Mouse (Mus musculus): Measurements from ENCODE around the gene Tet3. TPM values are rescaled to one million over a fixed set of nuclear protein-coding genes. Genes with fewer than 3 reads are reported as not detected.

Gene Tet3
- polyA plus RNA-seq, 3 experiments from 2014 or later = 13.2 to 19.4 (median 18.7) TPM

DNA sequence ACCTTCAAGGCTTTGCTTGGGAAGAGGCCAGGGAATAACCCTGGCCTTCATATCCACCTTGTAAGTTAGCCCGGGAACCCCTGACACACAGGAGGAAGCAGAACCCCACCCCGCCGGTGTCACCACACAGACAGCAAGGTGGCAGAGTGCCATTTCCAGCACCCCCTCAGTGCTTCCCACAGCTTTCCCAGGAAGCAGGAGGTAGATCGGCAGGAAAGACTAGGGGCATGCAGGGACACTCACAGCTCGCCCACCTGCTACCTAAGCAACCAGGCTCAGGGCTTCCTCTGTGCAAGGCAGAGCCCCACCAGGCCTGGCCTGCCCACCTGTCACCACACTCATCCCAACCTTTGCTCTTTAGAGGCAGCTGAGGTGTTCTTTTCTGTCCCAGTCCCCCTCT lies 19.1 kb downstream of the Tet3 start:
- no peak for ATAC-seq

DNA sequence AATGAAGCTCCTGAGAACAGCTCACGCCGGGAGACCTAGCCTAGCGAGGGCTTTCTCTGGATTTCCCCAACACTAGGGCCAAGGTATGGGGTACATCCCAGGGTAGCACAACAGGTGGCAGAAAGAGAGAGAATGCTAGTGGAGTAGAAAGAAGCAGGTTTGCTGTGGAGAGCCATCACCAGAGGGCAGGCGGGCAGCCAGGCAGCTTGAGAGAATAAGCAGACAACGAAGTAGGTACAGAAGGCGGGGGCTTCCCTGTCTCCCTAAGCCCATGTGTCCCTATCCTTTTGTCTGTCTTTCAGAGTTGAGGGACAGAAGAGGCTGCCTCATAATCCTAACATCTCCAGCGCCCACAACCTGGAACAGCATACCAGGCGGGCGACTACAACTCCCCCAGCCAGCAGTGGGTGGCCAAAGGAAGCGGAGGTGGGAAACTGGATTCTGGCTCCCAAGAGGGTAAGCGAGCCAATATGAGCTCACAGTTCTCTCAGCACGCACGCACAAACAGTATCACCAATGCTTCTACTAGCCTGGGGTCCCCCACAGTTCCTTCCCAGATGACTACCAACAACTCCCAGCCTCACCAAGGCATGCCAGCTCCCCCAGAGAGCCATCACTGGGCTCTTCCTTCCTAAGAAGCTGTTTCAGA lies 19.6 kb downstream of the Tet3 start:
- no peak for ATAC-seq

DNA sequence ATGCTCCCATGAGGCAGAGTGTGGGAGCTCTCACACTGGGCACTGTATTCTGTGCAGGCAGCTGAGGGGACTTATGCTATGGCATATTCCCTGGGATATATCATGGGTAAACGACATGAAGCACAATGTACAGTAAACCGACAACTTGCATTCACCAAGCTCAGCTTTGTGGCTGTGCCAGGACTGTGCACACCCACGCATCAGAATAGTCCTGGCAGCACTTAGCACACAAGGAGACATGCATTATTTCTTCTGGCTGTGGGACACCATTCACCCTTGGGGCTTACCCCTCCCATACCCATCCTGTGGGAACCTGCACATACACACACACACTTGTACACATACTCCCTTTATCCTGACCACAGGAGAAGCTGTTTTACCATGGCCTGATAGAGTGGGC lies 20.3 kb downstream of the Tet3 start:
- no peak for ATAC-seq

DNA sequence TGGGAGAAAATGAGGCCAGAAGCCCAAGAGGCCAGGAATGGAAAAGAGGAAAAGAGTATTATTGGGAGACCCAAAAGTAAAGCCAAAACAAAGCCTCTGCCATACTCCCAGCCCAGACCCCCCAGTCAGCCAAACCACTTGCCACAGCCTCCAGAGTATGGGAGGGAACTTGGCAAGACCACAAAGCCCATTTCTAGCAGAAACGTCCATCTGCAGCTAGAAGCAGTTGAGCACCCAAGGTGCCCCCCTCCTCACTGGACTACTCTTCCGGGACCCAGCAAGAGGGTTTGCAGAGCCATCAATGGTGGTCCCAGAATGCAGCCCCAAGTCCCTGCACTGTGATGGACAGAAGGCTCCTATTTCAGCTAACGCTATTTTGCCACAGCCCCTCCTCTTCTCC lies 21.1 kb downstream of the Tet3 start:
- ATAC-seq = no peak

DNA sequence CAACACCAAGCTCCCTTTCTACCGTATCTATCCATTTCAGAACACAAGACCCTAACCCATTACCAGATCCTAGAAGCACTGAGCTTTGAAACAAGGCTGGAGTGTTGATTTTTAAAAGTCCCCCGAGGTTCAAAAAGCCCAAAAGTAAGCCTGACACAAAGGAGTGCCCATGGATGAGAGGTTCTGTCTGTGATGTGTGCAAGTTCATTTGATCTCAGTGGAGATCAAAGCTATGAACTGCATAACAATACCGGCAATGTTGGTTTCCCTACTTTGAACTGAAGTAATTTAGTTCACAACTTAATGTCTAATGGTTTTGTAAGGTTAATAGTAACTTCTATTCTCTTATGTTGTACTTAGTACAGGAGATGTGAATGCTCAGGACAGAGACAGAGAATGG lies 21.7 kb downstream of the Tet3 start:
- ATAC-seq = peak; percentile 43

DNA sequence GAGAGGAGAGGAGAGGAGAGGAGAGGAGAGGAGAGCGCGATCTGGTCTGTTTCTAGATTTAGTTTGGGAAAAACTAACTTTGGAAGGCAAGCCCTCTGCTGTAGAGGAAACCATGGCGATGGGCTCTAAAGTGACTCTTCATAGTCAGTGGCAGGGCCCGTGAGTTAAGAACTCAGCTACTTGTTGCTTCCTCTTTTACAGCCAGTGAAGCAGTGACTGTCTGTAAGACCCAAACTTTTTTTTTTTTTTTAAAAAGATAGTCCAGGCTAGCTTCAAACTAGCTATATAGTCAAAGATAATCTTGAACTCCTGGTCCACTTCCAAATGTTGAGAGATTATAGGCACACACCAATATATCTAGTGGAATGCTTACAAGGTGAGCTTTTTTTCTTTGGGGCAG lies 22.3 kb downstream of the Tet3 start:
- no peak for ATAC-seq

DNA sequence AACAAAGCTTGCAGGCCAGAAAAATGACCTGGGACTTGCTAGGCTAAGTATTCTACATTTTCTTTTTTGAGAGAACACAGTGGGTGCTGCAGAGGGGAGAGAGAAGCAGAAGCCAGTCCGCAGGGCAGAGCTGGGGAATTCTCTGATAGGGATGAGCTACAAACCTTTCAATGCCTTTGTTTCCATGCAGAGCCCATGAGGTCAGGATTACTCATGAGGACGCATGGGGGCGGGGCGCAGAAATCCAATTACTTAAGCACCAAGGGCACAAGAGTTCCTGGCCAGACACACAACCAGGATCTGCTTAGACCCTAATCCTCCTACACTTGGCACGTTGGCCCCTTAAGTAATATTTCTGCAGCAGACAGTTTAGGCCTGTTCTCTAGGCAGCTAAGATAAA lies 23.7 kb downstream of the Tet3 start:
- no peak for ATAC-seq

DNA sequence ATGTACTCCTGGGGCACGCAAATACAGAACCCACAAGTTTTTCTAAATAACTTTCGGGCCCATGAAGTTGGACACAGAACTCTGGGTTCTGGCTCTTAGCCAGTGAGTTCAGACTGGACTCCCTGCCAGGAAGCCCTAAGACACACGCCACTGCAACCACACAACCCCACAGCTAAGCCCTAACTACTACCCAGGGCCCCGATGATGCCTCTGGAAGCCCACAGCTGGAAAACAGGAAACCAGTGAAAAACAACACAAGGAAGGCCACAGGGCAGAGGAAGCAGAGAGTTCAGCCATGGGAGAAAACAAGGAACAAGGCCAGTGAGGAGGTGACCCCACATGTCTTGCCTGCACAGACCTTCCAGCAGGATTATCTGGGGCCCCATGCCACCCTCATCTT lies 25.3 kb downstream of the Tet3 start:
- ATAC-seq = no peak

DNA sequence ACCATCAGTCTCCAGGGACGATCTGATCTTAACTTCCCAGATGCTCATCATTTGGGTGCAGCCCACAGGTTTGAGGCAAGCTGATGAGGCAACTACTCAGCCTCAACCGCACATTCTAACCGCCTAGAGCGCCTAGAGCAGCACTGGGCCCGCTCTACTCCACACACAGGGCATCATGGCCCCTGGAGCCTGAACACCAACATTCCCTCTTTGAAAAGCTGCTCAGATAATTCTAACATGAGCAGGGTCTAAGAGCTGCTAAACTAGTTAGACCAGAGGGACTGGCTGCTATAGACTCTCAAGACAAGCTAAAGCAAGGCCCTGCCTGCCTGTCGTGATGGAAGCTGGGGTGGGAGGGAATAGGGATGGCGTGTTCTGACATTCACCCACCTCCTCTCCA lies 25.9 kb downstream of the Tet3 start:
- ATAC-seq = no peak

DNA sequence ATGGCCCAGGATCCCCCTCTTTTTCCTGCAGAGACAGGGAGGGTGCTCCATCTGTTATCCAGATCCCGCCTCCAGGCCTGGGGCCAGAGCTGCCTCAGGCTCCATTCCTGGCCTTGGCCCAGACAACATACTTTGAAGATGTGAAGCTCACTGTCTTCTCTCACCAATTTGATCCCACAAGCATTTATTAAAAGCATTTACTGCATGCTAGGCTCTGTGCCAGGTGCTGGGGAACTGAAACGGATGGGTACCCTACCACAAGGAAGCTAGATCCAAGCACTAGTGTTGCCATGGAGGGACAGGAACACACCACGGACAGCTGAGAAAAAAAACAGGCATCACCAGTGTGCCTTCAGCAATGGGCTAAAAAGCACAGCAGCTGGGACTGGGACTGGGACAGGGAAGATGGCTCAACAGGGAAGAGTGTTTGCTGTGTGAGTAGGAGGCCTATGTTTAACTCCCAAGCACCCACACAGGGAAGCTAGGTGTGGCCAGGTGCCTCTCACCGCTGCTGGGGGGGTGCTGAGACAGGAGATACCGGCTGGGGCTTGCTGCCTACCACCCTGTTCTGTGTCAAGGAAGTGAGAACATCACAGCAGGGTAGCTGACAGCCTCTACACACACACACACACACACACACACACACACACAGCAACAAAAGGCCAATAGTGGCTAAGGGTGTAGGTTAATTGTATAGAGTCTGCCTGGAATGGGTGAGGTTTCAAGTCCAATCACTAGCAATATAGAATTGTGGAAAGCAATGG lies 30.7 kb downstream of the Tet3 start:
- ATAC-seq = peak; percentile 47

DNA sequence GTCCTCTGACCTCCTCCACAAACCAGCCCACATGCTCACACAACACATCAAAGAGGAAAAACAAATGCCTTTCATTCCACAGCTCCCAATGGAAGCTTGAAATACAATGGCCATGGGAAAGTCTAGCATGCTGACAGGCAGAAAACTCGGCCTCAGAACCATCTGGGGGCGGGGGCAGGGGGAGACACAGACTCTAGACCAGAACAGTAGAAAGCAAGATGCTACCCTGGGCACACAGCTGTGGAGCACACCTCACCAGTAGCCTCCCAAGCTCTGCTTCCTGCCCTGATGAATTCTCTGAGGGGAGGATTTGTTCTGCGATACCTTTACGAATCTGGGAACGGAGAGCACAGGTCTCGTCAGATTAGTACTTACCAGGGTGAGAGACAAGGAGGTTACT lies 31.4 kb downstream of the Tet3 start:
- ATAC-seq = no peak

DNA sequence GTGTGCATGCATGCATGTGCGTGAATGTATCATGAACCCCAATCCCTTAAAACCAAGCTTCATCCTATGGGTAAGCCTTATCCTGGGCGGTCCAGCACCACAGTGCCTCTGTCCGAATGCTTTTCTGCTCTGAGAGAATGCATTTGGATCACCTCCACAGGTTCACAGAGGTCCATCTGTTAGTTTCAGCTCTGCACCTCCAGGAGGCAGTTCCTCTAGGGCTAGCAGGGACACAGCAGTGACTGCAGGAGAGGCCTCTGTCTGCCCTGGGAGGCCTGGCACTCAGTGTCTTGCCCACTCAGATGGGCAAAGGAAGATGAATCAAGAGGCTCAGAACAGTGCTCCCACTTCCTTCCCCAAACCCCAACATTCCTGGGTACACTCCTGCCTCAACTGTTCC lies 32.3 kb downstream of the Tet3 start:
- no peak for ATAC-seq

DNA sequence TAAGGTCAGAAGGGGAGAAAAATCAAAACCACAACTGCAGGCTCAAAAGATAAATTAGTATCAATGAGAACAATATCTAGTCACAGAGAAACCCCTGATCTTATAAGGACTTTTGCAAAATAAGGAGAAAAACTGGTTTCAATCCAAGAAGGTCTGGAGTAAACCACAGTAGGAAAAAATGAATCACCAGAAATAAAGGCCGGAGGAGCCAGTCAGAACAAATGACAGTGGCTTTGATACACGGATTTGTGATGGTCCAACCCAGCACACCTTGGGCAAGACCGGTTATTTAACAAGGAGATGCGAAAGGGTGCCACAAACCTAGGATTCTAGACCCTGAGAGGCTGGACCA lies 34.9 kb downstream of the Tet3 start:
- peak; percentile 36 for ATAC-seq

DNA sequence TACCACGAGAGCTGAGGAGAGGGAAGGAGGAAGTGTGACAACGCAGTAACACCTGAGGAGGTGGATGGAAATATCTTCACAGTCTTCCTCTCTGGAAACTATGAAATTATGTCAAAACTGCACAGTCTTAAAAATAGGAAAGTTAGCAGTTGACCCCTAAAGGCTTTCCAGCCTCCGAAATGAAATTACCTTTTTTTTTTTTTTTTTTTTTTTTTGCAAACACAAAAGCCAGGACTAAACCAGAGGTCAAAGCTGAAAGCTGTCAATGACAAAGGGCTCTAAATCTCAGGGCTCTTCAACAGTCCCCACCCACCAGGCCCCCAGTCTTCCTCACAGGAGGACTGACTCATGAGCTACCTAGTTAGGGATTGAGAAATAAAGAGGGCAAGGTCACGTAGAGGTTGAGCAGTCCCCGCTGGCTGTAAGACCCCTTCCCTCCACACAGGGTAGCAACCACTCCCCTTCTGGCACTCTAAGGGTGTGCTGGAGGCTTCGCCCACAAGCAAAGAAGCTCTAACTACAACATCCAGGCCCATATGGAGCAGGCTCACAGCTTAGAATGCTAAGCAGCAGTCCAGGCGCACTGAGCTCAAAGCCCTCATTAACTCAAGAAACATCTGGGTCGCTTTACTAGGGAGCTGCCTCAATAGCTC lies 35.4 kb downstream of the Tet3 start:
- ATAC-seq = no peak

DNA sequence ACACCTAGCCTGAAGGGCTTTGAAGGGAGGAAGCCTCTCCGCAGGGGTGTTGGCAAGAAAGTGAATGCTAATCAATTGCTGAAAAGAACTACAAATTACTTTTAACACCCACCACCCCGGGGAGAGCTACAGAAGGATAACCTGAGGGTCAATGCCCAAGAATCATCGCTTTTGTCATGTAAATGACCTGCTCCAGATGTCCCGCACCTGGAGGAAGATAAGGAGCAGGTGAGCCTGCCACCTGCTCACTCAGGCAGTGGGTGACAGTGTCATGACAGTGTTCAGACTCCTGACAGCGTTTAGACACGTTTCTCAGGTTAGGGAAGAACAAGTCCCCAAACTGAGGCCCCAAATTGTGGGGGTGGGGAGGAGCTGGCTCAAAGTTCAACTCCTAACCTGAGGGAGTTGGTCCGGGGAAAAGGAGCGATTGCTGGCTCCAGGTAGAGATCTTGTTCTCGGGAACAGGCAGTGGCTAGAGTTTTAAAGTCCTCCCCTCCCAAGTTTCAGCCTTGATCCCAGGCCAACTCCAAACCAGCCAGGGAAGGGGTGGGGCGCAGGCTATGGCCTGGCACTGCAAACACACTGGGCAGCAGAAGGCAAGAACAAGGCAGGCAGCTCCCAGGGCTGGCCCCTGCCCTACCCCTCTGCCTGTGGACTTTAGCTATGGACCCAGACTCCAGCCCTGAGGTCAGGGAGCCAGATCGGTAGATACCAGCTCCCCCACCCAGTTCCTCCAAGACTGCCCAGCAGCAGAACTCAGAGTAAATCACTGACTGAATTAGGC lies 36.8 kb downstream of the Tet3 start:
- peak; percentile 26 for ATAC-seq

DNA sequence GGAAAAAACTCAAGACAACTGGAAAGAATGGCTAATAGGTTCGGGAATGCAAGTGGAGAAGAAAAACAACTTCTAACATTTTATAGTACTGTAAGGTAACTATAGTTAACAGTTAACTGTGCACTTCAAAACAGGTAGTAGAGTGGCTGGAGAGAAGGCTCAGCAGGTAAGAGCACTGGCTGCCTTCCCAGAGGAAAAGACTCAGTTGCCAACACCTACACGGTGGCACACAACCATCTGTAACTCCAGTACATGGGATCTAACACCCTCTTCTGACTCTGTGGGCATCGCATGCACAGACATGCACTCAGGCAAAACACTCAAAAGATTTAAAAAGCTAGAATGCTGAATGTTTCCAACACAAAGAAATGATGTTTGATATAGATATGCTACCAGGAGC lies 39.4 kb downstream of the Tet3 start:
- ATAC-seq = no peak

DNA sequence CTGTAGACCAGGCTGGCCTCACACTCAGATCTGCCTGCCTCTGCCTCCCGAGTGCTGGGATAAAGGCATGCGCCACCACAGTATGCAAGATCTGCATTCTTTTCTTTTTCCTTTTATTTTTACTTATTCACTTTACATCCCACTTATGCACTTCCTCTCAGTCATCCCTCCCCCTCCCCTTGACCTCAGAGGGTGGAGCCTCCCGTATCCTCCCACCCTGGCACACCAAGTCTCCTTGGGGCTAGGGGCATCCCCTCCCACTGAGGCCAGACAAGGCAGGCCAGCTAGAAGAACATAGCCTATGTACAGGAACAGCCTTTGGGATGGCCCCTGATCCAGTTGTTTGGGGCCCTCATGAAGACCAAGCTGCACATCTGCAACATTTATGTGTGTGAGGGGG lies 41.4 kb downstream of the Tet3 start:
- ATAC-seq = no peak

DNA sequence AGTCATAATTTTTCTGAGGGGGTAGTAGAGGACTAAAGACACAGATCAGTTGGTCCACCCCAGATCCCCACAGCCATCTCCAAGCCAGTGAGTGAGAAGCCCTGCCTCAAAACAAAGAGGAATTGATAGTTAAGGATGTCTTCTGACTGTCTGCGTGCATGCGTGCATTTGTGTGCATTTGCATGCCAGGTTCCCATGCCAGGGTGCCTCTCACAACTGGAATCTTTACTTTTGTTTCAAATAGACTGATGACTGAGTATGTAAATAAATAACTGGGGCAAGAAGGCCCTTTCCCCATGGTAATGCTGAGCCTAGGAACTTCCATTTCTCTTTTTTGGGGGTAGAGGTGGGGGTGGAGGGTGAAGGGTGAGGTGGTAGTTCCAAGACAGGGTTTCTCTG lies 41.8 kb downstream of the Tet3 start:
- no peak for ATAC-seq

DNA sequence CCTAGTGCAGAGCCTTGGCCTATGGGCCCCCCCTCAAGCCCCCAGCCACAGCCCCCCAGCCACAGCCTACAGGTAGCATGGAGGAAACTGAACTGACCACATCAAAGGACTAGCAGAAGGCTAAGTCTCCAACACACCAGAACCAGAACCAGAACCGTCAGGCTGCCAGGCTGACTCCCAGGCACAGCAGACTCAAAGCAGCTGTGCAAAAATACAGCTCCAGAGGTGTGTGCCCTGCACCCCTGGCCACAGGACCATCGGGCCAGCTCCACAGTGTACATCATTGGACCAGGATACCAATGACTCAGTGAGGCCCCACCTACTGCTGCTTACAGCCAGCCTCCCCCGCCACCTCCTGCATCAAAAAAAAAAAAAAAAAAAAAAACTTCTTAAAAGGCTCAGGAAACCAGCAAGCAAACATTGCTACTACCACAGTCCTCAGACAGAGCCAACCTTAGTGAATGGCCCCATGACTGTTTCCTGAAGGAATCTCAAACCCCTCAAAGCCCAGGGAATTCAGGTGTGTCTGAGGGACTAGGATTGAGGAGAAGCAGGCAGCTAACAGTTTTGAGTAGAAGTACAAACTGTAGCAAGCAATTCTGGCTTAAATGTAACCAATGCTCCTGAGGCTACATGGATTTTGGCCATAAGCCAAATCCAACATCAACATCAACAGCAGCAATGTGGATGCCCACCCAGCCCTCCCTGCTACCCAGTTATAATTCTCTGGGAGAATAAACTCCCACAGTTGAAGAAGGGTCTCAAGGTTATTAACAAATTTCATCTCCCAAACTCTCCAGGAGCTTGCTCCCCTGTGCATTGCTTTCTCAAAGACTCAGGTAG lies 42.4 kb downstream of the Tet3 start:
- peak; percentile 47 for ATAC-seq

DNA sequence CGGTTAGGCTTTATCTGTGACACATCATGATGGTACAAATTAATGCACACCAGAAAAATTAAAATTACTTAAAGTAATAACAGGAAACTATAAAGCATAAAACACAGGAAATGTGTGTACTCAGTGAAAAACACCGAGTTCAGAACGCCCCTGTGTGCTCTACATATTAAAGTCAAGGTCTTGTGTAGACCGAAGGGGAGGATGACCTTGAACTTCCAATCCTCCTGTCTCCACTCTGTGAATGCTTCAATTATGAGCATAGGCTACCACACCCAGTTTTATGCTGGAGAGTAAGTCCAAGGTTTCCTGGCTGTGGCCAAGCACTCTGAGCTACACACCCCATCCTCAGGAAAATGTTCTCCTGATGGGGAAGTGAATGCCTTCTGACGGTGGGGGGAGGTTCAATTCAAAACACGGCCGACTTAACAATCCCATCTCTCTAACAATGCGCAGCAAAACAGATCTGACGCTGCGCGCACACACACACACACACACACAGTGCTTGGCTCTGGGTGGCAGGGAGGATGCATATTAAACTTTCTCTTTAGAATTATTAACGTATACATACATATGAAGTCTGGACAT lies 43.4 kb downstream of the Tet3 start:
- peak; percentile 27 for ATAC-seq

DNA sequence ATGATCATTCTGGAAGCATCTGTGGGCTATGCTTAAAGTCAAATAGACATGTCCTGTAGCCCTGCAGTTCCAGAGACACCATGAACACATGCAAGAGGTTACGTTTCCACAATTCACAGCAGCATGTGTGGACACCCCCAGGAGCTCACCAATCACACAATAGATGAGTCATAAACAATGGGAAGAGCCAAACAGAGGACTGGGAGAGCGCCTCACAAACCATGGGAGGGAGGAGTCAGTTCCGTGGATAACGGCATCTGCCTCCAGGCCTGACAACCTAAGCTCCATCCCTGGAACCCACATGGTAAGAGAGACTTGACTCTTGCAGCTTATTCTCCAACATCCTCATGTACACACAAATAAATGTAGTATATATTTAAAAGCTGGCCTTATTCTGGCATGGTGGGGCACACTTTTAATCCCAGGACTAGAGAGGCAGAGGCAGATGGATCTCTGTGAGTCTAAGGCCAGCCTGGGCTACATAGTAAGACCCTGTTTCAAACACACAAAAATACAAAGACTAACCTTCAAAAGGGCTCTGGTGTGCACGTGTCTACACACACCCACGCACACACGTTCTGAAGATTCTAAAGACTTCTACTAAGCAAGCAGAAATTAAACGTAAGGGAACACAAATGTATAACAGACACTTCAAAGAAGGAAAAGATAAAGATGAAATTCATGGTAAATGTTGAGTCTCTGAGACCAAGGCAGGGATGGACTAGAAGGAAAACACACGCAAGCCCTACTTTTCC lies 44.1 kb downstream of the Tet3 start:
- peak; percentile 16 for ATAC-seq
